Mouse (Mus musculus) olfactory bulb, adult 2 months (tissue): ENCODE data around the gene Col23a1. TPM values are rescaled to one million over a fixed set of nuclear protein-coding genes. Genes with fewer than 3 reads are reported as not detected.

Experiments used
- H3K27ac ChIP-seq: fragments of 200-500 bp; 2 replicates; pipeline ENCODE4 v1.5.1; 2012; ENCODE audit warnings: low read depth, low read length; ENCODE audit not compliant: insufficient read depth
- H3K4me1 ChIP-seq: fragments of 200-500 bp; 2 replicates; pipeline ENCODE4 v1.6.1; 2012; ENCODE audit warnings: low read length; ENCODE audit not compliant: control insufficient read depth, insufficient read depth
- H3K4me3 ChIP-seq: fragments of 200-500 bp; 2 replicates; pipeline ENCODE4 v1.5.1; 2012; ENCODE audit warnings: mild to moderate bottlenecking, low read depth, low read length, moderate library complexity; ENCODE audit not compliant: insufficient read depth
- CTCF ChIP-seq: fragments of 200-500 bp; IDR thresholded peaks from 2 replicates; pipeline ENCODE4 v1.5.1; 2012; ENCODE audit warnings: low read depth, mild to moderate bottlenecking, low read length, moderate library complexity; ENCODE audit not compliant: insufficient read depth
- POLR2A ChIP-seq: fragments of 200-500 bp; IDR thresholded peaks from 2 replicates; pipeline ENCODE4 v1.6.1; 2012; ENCODE audit warnings: mild to moderate bottlenecking, low read depth, low read length, moderate library complexity; ENCODE audit not compliant: insufficient read depth
- WGBS: fragments of 180-500 bp; shearing (Covaris S2); methylation state at CpG from one replicate; pipeline ENCODE4 v1.1.7; 2018; 5-methylcytosine and 5-hydroxymethylcytosine counted together
- polyA plus RNA-seq: library from polyadenylated mRNA; stranded (reverse); fragments of >200 nt; gene quantifications from 2 replicates; pipeline ENCODE4 v1.2.4, GENCODE M21; 2012; ENCODE audit warnings: low replicate concordance; ENCODE audit not compliant: missing spikeins, insufficient read depth, insufficient read length

Col23a1 gene
- polyA plus RNA-seq, 1 experiment, result not detected

GRCm38 (mm10) chr11:51542424-51542823 is 252.7 kb downstream of the Col23a1 start:
- 79% methylated on average over 9 of the region's 9 CpGs for WGBS
- no peak overlapping the region for H3K27ac ChIP-seq
- TF ChIP-seq POLR2A (no peak), CTCF (no peak)
- peaks cover 11% of the 10 kb centered on the region for H3K4me1 ChIP-seq
- H3K4me3 ChIP-seq, result no peak overlapping the region

GRCm38 (mm10) chr11:51543487-51544050 is 253.8 kb downstream of the Col23a1 start:
- 41% methylated on average over 7 of the region's 7 CpGs for WGBS
- TF ChIP-seq CTCF (no peak), POLR2A (no peak)
- no peak overlapping the region for H3K27ac ChIP-seq
- peaks cover 11% of the 10 kb centered on the region for H3K4me1 ChIP-seq
- no peak overlapping the region for H3K4me3 ChIP-seq

GRCm38 (mm10) chr11:51544413-51544812 is 254.7 kb downstream of the Col23a1 start:
- no peak for TF ChIP-seq CTCF
- TF ChIP-seq POLR2A, result no peak
- peaks cover 7% of the 10 kb centered on the region for H3K4me1 ChIP-seq
- H3K27ac ChIP-seq, result no peak overlapping the region
- no peak overlapping the region for H3K4me3 ChIP-seq
- 82% methylated on average over 2 of the region's 2 CpGs for WGBS

- TF ChIP-seq POLR2A, result no peak
- TF ChIP-seq CTCF, result no peak
- Histone ChIP-seq H3K4me3 (no peak overlapping the region), H3K4me1 (peaks cover 7% of the 10 kb centered on the region), H3K27ac (no peak overlapping the region)
- WGBS, result 78% methylated on average over 4 of the region's 4 CpGs
Measured at GRCm38 (mm10) chr11:51545811-51546210, 256.1 kb downstream of the Col23a1 start.

GRCm38 (mm10) chr11:51551253-51551652 is 261.5 kb downstream of the Col23a1 start:
- Histone ChIP-seq H3K4me1 (peaks cover 4% of the 10 kb centered on the region), H3K27ac (no peak overlapping the region), H3K4me3 (no peak overlapping the region)
- WGBS, result 59% methylated on average over 5 of the region's 5 CpGs
- no peak for TF ChIP-seq CTCF
- TF ChIP-seq POLR2A, result no peak

GRCm38 (mm10) chr11:51552091-51552490 is 262.4 kb downstream of the Col23a1 start:
- TF ChIP-seq POLR2A, result no peak
- TF ChIP-seq CTCF, result no peak
- Histone ChIP-seq H3K4me1 (peaks cover 4% of the 10 kb centered on the region), H3K27ac (no peak overlapping the region), H3K4me3 (no peak overlapping the region)
- 81% methylated on average over 3 of the region's 3 CpGs for WGBS

- Histone ChIP-seq H3K27ac (no peak overlapping the region), H3K4me3 (peak overlapping the region; percentile 12; the same call in 1 of the 2 replicates), H3K4me1 (peaks cover 4% of the 10 kb centered on the region)
- WGBS, result 75% methylated on average over 10 of the region's 10 CpGs
- TF ChIP-seq POLR2A (no peak), CTCF (no peak)
Measured at GRCm38 (mm10) chr11:51554590-51554989, 264.9 kb downstream of the Col23a1 start.

- H3K4me1 ChIP-seq, result peaks cover 4% of the 10 kb centered on the region
- no peak overlapping the region for H3K4me3 ChIP-seq
- WGBS, result 84% methylated on average over 2 of the region's 2 CpGs
- no peak for TF ChIP-seq CTCF
- no peak overlapping the region for H3K27ac ChIP-seq
Measured at GRCm38 (mm10) chr11:51555066-51555465, 265.3 kb downstream of the Col23a1 start.

- Histone ChIP-seq H3K4me1 (no peaks in the 10 kb centered on the region), H3K27ac (no peak overlapping the region), H3K4me3 (no peak overlapping the region)
- WGBS, result 91% methylated on average over 1 of the region's 1 CpGs
- no peak for TF ChIP-seq POLR2A
Measured at GRCm38 (mm10) chr11:51563276-51563675, 273.6 kb downstream of the Col23a1 start.

GRCm38 (mm10) chr11:51565062-51565461 is 275.3 kb downstream of the Col23a1 start:
- H3K4me3 ChIP-seq, result no peak overlapping the region
- no peak overlapping the region for H3K27ac ChIP-seq
- 28% methylated on average over 3 of the region's 3 CpGs for WGBS
- TF ChIP-seq CTCF (no peak), POLR2A (no peak)
- H3K4me1 ChIP-seq, result no peaks in the 10 kb centered on the region
